Mouse (Mus musculus): ENCODE data around the gene Pbld1.
A peak's percentile ranks its signal among the peaks of the same experiment; 100 is the strongest.
"Not testable (repeated sequence)": the region's sequence is repeated elsewhere in the genome, so short reads cannot be mapped to it uniquely, and the experiment has no call there.

Pbld1 gene

GRCm38 (mm10) chr10:63039867-63040628 lies 19.9 kb upstream of the Pbld1 start:
- no peak for DNase-seq (ENCODE audit: low spot score in 2 of 2)

DNA sequence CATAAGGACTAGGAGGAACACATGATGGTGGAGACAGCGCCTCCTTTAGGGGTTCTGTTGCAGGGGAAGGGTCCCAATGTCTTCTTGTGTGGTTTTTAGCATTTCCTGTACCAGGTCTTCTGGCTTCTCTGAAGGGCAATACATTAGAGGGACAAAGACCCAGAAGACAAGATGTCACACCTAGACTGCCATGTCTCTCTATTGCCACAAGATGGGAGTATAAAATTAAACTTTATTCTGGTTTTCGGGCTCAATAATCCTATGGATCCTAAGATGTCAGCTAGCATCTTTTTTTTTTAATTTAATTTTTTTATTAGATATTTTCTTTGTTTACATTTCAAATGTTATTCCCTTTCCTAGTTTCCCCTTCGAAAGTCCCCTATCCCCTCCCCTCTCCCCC lies 16.8 kb upstream of the Pbld1 start:
- DNase-seq (ENCODE audit: low spot score in 2 of 2): no peak

DNA sequence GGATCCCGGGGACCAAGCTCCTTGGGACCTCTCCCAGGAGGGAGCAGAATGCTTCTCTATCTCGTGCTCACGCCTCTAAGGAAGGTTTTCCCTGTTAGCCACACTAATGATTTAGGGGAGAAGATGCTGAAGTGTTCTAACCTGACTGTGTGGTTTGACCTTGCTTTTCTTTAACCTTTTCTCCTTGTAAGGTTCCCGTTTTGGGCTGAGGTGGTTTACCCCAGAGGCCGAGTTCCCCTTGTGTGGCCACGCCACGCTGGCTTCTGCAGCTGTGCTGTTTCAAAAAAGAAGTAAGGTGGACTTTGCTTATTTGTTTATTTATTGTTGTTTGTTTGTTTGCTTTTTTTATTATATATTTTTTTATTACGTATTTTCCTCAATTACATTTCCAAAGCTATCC lies 12.2 kb upstream of the Pbld1 start:
- DNase-seq (ENCODE audit: low spot score in 2 of 2): peak; percentile 40 to 43

- DNase-seq (ENCODE audit: low spot score in 2 of 2): no peak
These were observed 10.9 kb upstream of the Pbld1 start for GRCm38 (mm10) chr10:63049106-63049505.

DNA sequence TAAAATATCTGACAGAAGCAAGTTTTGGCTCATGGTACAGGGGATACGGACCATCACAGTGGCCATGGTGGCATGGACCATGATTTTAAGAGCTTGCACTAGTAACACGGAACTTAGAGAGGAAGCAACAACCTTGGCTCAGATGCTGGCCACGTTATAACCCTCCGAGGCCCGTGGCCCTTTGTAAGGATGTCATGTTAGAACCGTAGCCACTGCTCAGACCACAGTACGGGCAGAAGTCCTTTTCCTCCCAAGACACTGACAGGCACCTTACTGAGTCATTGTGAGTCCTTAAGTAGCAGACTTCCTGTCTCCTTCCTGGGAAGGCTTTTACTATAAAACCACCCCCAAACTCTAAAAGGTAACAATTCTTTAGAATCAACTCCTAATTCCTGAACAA lies 8.7 kb upstream of the Pbld1 start:
- DNase-seq (ENCODE audit: low spot score in 2 of 2): no peak

GRCm38 (mm10) chr10:63052011-63052410 lies 8.0 kb upstream of the Pbld1 start:
- DNase-seq (ENCODE audit: low spot score in 2 of 2): no peak

GRCm38 (mm10) chr10:63053007-63053406 lies 7.0 kb upstream of the Pbld1 start:
- DNase-seq (ENCODE audit: low spot score in 2 of 2): no peak

DNA sequence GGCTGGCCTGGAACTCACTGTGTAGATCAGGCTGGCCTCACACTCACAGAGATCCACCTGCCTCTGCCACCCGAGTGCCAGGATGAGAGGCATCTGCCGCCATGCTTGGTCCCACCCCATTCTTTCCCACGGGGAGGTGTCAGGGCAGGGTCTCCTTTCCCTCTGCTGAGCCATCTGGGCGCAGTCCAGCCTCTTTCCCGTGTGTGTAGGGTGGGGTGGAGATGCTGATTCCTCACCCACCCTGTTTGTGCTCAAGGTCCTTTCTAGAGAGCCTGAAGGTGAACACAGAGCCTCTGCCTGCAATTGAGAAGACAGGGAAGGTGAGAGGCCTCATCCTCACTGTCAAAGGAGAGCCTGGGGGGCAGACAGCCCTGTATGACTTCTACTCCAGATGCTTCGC lies 5.9 kb upstream of the Pbld1 start:
- DNase-seq (ENCODE audit: low spot score in 2 of 2): not testable (repeated sequence)

- no peak for DNase-seq (ENCODE audit: low spot score in 2 of 2)
These were observed 5.4 kb upstream of the Pbld1 start for GRCm38 (mm10) chr10:63054586-63054985.

- no peak for DNase-seq (ENCODE audit: low spot score in 2 of 2)
These were observed 2.8 kb upstream of the Pbld1 start for GRCm38 (mm10) chr10:63056966-63057750.

DNA sequence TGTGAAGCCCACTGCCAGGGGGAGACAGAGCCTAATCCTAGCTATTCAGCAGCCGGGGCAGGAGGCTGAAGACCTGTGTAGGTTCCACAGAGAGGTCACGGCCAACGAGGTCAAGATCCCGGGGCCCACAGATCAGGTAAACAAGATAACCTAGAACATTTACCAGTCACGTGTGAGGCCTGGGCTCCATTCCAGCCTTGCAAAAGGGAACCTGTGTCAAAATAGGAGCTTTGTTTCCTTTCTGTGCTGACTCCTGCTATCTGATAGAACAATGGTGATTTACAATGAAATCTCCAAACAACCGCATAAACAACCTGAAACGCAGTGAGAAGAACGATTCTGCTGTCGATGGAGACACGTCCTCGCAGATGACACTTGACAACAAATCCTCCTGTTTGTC lies 444 bp downstream of the Pbld1 start:
- DNase-seq (ENCODE audit: low spot score in 2 of 2): no peak

DNA sequence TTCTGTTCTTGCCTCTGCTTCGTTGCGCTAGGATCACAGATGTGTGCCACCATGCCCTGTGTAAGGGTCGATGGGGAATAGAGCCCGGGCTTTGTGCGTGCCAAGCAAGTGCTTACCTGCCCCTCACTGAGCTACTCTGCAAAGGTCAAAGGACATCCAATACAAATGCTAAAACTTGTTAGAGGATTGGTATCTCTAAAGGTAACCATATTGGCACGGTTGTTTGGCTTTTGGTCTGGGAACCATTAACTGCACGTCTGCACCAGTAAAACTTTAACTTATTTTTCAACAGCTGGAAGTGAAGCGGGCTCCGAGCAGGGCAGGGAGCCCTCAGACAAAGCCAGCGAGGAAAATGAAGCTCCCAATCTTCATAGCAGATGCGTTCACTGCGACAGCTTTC lies 1.3 kb downstream of the Pbld1 start:
- DNase-seq (ENCODE audit: low spot score in 2 of 2): no peak

DNA sequence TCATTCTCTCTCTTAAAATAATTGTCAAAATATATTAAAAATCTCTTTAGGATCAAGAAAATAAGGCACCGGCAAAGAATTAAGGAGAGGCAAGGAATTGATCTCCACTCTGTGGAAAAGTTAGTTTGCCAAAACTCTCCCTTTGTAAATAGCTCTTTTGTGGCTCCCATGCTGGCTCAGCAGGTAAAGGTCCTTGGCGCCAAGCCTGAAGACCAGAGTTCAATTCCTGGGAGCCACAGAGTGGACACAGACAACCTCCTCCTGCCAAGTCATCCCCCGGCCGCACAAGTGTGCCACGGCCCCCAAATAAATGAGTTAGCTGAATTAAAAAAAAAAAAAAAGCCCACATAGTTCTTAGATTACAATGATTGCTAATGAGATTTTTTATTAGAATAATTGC lies 2.7 kb downstream of the Pbld1 start:
- no peak for DNase-seq (ENCODE audit: low spot score in 2 of 2)

- no peak for DNase-seq (ENCODE audit: low spot score in 2 of 2)
These were observed 3.4 kb downstream of the Pbld1 start for GRCm38 (mm10) chr10:63063365-63063764.

DNA sequence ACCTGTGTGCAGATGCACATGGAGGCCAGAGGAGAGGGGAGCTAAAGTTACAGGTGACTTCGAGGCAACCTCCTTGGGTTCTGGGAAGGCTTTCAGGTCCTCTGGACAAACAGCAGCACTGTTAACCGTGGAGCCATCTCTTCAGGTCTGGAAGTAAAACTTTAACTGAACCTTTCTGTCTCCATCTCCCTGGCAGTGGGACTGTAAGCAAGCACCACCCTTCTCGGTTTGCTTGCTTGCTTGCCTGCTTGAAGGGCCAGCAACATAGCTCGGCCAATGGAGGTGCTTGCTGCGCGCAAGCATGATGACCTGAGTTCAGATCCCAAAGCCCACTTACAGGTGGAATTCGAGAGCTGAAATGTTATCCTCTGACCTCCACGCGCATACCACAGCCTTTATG lies 4.6 kb downstream of the Pbld1 start:
- no peak for DNase-seq (ENCODE audit: low spot score in 2 of 2)

DNA sequence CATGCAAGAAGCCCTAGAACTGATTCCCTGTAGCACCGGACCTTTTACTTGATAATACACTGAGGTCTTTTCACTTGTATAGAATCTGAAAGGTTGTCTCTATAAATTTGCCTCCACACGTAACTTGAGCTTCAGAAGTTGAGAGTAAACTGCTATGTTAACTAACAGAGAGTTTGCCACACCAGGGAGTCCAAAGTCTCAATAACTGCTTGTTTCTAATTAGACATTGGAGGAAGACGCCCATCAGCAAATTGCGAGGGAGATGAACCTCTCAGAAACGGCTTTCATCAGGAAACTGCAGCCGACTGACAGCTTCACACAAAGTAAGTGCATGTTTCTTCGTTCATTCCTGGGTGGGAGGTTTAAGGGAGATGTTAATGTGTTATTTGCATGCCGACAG lies 5.6 kb downstream of the Pbld1 start:
- DNase-seq (ENCODE audit: low spot score in 2 of 2): no peak

GRCm38 (mm10) chr10:63065988-63066387 lies 6.0 kb downstream of the Pbld1 start:
- DNase-seq (ENCODE audit: low spot score in 2 of 2): peak; percentile 68 to 70

GRCm38 (mm10) chr10:63086304-63086703 lies 26.3 kb downstream of the Pbld1 start:
- no peak for DNase-seq (ENCODE audit: low spot score in 2 of 2)

GRCm38 (mm10) chr10:63089103-63089757 lies 29.3 kb downstream of the Pbld1 start:
- peak; percentile 18 to 43 for DNase-seq (ENCODE audit: low spot score in 2 of 2)

GRCm38 (mm10) chr10:63089758-63090571 lies 30.0 kb downstream of the Pbld1 start:
- DNase-seq (ENCODE audit: low spot score in 2 of 2): no peak

- DNase-seq (ENCODE audit: low spot score in 2 of 2): no peak
These were observed 32.0 kb downstream of the Pbld1 start for GRCm38 (mm10) chr10:63091915-63092314.

Data from spleen, postnatal 36 days (tissue).